Mouse (Mus musculus) layer of hippocampus, adult 8-10 months (tissue): ENCODE results near the gene Cilp2. TPM values are rescaled to one million over a fixed set of nuclear protein-coding genes. Genes with fewer than 3 reads are reported as not detected.

Source experiments
- DNase-seq, 2 experiments: peaks; one replicate each; pipeline ENCODE4 v3.0.0; 2022; ENCODE audit warnings: low spot score in 2 of 2
- total RNA-seq, 4 experiments: library from RNA; stranded (reverse); gene quantifications; 2 replicates each; pipeline ENCODE4 v1.2.4; 2022

The Cilp2 gene
- total RNA-seq, 4 experiments from 2014 or later, result 0.57 to 0.62 (median 0.59) TPM

DNA sequence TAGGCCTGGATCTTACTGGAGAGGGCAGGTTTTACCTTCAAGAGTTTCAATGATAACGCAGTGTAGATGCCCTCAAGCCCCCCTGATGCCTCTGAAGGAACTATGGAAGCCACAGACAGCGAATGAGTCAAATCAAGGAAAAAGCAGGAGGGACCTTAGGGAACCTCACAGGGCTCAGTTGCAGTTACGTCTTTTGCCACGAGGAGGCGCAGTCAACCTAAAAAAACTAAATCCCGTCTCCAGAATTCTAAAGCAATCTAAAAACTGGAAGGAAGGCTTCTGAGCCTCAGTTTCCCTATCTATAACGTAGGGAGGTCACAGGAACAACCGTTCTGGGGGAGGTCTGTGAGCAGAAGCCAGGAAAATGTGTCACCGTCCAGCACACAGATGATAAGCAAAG lies 13.3 kb downstream of the Cilp2 start:
- peak in 1 of 2 experiments; percentile 78 for DNase-seq

DNA sequence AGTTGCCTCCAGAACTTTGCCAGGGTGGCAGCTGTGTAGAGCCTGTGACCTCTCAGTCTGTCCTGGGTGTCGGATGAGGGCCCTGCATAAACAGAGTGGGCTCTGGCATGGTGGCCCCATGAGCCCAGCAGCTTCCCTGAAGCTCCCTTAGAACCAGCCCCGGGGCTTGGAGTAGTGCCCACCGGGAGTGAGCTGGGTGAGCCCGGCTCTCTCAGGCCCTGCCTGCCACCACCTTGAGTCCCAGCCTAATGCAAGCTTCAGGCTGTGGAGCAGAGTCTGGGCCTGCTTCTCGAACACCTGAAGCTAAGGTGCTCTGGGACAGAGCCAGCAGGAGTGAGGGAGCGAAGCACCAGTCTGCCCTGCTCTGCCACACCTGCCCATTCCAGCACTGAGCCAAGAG lies 16.6 kb downstream of the Cilp2 start:
- no peak for DNase-seq

DNA sequence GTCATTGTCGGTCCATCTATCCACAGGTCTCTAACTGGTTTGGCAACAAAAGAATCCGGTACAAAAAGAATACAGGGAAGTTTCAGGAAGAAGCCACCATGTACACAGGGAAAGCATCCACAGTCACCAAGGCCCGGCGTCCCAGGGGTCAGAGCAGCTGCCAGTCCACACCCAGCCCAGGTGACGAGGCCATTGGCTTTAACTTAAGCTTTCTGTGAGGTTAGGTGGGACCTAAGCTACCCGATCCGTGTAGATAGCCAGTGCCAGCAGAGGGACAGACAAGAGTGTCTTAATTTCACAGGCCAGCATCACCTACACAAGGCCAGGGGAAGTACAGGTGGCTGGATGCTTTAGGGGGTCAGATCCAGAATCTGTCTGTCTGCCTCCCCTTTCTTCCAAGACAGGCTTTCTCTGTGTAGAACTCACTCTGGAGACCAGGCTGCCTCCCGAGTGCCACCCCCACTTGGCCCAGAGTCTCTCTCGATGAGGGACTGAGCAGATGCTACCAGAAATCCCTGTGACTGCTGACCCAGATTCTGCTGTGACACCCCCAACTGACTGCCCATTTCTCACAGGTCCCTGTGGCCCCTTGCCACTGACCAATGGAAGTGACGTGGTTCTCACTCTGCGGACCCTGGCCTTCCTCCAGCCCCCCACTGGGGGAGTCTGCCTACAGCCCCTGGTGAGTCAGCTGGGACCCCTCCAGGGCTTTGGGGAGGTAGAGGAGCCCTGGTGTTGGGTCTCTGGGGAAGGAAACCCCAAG lies 17.3 kb downstream of the Cilp2 start:
- no peak for DNase-seq

DNA sequence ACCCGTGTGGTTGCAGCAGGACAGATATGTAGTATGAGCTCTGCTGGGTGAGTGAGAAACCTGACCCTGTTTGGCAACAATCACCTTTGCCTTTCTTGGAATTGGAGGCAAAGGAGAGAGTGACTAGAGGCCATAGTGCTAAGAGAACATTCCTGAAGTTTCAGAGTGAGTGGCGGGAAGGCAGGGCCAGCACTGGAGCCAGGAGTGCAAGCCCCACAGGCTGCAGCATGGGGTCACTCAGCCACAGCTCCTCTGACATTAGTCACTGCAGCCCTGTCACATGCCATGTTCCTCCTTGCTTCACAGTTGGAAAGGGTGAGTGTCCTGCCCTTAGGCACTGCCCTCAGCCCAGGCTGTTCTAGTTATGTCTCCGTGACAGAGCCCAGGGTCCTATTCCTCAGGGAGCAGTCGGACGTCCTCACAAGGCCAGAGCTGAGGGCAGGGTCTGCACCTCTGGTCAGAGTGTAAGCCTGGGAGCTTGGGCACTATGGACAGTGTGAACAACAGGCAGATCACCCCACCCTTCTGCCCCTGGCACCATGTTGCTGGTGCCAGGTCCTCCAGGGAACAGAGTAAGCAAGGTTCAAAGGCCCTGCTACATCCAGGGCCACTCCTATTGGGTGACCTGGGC lies 19.7 kb downstream of the Cilp2 start:
- DNase-seq, result no peak

DNA sequence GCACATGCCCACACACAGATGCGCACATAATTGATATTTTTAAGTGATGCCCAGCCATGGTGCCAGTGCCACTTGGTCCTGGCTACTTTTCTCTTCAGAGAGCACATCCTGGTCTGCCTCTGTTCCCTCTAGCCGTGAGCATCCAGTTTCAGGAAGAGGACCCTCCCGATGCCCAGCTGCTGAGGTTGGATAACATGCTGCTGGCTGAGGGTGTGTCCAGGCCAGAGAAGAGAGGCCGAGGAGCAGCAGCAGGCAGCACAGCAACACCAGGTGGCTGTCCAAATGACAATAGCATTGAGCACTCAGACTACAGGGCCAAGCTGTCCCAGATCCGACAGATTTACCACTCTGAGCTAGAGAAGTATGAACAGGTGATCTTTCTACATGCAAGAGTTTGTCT lies 23.3 kb downstream of the Cilp2 start:
- DNase-seq, result no peak

DNA sequence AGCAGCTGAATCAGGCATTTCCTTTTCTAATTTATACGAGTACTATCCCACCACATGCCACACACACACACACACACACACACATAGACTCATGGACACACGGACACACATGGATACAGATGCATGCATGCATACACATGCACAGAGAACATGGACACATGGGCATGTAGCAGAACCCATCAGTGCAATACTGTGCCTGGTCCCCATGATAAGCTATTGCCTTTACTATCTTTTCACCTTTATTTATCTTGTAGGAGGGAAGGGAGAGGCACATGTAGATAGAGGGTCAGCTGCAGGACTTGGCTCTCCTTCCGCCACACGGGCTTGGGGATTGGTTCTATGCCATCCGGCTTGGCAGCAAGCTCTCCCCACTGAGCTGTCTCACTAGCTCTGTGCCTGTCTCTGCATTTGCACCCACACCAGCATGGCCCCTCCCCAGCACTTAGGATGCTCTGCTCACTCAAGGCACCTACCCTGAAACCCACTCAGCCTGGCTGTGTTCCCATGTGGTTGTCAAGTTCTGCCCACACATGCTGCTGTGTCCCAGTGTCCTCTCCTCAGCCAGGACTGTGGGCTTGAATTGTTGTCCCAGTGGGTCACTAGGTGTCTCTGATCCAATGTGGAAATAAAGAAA lies 24.0 kb downstream of the Cilp2 start:
- DNase-seq, result no peak

DNA sequence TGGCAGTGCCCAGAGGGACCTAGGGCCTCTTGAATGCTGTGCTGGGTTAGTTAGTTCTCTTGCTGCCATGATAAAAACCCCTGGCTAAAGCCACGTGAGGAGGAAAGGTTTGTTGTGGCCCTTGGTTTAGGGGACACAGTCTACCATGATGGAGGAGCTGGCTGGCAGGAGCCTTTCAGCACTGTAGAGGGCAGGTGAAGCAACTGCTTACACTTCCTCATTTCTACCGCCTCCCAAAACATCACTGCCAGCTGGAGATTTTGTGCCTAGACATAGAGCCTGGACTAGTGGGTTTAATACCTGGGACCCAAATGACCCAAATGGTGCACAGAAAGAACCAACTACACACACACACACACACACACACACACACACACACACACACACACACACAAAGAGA lies 26.2 kb downstream of the Cilp2 start:
- DNase-seq, result no peak

DNA sequence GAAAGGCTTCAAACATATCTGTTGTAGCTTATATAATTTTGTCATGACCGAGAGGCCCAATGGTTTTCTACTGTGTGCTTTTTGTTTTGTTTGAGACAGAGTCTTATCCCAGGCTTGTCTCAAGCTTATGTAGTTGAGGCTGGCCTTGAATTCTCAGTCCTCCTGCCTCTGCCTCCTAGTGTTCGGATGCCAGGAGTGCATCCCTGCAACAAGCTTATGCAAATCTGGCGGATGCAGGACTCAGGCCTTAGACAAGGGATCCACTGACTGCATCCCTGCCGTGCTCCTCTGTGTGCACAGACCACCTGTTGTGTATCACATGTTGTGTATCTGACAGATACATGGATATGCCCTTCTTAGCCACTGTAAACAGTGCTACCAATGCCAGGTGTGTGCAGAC lies 26.7 kb downstream of the Cilp2 start:
- no peak for DNase-seq

DNA sequence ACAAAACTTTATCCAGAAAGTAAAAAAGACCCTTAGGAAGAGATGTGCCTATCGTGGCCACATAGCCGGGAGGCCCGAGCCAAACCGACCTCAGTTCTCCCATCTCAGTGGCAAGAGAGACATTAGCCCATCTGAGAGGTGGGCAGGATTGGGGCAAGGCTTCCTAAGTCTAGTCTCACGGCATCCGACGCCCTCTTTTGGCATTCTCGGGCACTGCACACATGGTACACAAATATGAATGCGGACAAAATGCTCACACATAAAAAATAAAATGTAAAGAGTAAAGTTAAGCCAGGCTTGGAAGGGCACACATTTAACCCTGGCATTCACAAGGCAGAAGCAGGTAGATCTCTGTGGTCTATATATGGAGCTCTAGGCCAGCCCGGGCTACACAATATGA lies 33.6 kb downstream of the Cilp2 start:
- no peak for DNase-seq

DNA sequence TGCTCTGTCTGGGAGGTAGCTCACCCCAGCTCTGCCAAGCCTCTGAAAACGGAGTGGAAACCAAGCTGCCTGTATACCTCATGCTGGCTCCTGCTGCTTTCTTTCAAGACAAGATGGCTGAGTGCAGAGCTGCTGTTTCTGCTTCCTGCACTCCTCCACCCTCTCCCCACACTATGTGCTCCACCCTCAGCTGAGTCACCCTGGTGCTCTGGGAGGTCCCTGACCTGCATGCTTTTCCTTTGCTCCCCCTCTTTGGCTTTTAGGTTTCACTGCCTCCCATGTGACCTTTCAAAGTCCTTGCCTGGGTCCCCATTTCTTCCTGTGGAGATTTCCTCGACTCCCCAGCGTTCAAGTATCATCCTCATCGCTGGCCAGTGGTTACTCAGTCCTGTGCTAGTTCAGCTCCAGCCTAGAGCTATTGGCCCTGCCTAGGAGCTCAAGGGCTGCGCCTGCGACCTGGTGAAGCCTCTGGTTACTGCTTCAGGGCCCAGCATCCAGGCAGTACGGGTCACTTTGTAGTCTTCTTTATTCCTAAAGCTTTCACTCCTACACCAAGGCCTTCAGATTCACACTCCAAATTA lies 36.5 kb downstream of the Cilp2 start:
- no peak for DNase-seq

DNA sequence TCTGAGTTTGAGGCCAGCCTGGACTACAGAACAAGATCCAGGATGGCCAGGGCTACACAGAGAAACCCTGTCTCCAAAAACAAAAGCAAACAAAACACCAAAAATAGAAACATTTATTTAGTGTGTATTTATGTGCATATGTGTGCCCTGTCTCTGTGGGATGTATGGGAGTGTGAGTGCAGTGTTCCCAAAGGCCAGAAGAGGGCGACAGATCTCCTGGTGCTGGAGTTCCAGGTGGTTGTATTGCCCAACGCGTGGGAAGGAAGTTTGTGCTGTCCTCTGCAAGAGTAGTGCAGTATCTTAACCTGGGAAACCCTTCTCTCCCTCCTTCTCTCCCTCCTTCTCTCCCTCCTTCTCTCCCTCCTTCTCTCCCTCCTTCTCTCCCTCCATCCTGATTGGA lies 37.6 kb downstream of the Cilp2 start:
- no peak for DNase-seq

DNA sequence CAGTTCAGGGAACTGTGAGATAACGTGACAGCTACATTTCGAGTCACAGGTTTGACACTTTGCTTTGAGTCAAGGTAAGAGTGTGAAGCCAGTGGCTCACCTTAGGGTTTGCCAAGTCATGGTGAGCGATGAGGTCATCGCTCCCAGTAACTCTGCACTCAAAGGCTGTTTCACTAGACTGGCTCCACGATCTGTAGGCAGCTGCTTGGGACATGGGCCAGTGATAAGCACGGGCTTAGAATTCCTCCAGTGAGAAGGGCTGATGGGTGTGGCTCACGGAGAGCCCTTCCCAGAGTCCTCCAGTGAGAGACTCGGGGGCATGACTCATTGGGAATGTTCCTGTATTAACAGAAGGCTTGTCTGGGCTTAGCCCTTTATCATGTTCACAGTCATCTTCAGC lies 38.5 kb downstream of the Cilp2 start:
- no peak for DNase-seq

DNA sequence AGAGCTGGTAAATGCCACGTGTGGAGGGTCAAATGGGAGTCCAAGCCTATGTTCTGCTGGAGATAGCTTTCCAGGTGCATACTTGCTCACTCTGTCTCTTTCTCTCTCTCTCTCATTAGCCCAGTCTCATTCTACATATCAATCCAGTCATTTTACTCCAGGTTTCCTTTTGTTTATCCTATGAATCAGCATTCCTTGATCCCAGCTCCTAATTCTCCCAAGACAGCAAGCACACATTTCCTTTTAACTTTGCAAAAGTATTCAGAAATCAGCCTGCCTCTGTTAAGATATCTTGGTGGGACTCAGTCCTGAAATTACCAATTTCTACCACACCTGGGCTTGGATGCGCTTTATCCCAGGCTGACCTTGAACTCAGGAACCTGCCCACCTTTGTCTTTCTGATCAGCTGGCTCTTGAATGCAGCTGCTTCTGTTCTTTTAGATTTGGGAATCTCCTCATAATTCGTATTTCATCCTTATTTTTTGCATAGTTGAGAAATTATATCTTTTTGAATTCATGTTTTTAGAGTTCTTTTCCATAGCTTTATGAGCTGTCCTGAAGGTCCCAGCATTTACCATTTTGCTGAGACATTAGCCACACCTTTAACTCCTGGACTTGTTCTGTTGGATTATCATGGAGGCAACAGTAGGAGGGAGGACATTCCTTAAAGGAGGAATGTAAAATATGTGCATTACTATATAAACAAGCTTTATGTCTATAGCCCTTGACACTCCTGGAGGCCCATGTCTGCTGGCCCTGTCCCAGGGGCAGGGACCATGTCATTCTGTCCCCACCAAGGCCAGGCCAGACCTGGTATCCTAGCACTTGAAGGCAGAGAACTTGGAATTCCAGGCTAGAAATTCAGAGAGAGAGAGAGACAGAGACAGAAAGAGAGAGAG lies 40.1 kb downstream of the Cilp2 start:
- DNase-seq, result no peak

DNA sequence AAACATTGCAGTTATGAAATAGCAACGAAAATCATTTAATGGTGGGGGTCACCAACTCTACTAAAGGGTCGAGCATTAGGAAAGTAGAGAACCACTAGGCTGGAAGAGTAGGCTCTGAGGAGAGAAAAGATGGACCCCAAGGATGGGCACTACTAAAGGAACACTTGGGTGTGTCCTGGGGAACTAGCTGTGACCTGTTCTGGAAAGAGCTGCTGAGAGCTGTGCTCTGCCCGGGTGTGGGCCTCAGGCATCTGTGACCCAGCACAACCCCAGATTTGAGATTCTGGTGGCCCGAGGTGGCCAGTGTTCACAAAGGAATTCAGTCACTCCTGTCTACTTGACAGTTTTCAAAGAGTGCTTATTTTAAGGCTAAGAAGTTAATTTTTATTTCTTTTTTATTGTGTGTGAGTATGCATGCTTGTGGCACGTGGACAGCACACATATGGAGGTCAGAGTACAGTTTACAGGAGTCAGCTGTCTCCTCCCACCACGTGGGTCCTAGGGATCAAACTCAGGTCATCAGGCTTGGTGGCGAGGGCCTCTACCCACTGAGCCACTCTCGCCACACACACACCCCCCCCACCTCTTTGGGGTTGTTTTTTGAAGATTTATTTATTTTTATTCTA lies 50.3 kb downstream of the Cilp2 start:
- DNase-seq, result no peak

DNA sequence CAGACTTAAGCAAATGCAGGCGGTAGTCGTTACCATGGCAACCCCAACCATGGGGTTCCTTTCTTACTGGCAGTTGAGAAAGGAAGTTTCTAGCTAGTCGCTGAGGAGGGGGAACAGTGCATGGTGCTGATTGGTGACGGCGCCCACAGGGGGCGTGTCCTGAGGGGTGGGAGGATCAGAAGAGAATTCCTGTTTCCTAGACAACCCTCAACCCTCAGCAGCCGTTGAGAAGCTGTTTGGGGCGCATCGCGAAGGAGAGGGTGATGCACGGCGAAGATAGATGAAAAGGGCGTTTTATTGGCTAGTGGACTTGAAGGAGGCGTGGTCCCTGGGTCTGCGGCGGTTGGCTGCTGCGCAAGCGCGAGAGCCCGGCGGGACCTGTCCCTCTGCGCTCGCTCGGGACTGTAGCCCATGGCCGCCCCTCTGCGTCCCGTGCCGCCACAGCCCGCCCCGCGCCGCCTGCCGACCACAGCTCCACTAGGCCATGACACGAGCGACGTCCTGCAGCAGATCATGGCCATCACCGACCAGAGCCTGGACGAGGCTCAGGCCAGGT lies 55.1 kb downstream of the Cilp2 start, which contains the start of gene Pbx4:
Gene Pbx4, plus strand, starts transcription at position 194 of the 556 bp plus-strand sequence.
- peak; percentile 92 to 97 for DNase-seq

Other genes with a start within 250 kb of the Cilp2 start
- gene Zfp964, start 233.2 kb downstream of the Cilp2 start, total RNA-seq, result 1 to 10 TPM; 4.4 to 6.8 (median 5.4) TPM
- gene Zfp869, start 177.0 kb downstream of the Cilp2 start, total RNA-seq, result 10 to 100 TPM; 20.8 to 23.9 (median 23.1) TPM
- gene Zfp963, start 137.7 kb downstream of the Cilp2 start, total RNA-seq, result 1 to 10 TPM; 2.9 to 5.2 (median 3.6) TPM
- gene Gm20422, start 112.8 kb downstream of the Cilp2 start, total RNA-seq, result 1 to 10 TPM; 1.7 to 2.9 (median 2.1) TPM
- gene Atp13a1, start 96.5 kb downstream of the Cilp2 start, total RNA-seq, result 10 to 100 TPM; 37.5 to 40.3 (median 38.9) TPM
- 10 to 100 TPM; 26.2 to 36.6 (median 31.0) TPM for gene Zfp866, start 96.5 kb downstream of the Cilp2 start, total RNA-seq
- 10 to 100 TPM; 15.1 to 28.6 (median 18.1) TPM for gene Gmip, start 79.0 kb downstream of the Cilp2 start, total RNA-seq
- under 1 TPM; 0.49 to 0.69 (median 0.66) TPM for gene Lpar2, start 65.3 kb downstream of the Cilp2 start, total RNA-seq
- gene Pbx4, start 55.2 kb downstream of the Cilp2 start, total RNA-seq, result 10 to 100 TPM; 15.7 to 22.4 (median 20.7) TPM
- gene Tssk6, start 14.5 kb upstream of the Cilp2 start, total RNA-seq, result under 1 TPM in 2 of 4 experiments, not detected in 2; 0.41 to 0.47 TPM
- gene Ndufa13, start 14.9 kb upstream of the Cilp2 start, total RNA-seq, result 100 to 1,000 TPM in 3 of 4 experiments, 10 to 100 TPM in 1; 95.2 to 148 (median 127) TPM
- 10 to 100 TPM; 19.1 to 43.7 (median 32.3) TPM for gene Yjefn3, start 15.0 kb upstream of the Cilp2 start, total RNA-seq
- 10 to 100 TPM; 27.9 to 37.6 (median 33.3) TPM for gene Gatad2a, start 108.7 kb upstream of the Cilp2 start, total RNA-seq
- 10 to 100 TPM; 62.7 to 76.5 (median 72.8) TPM for gene Mau2, start 155.0 kb upstream of the Cilp2 start, total RNA-seq
- 10 to 100 TPM; 55.2 to 60.3 (median 57.2) TPM for gene Sugp1, start 155.1 kb upstream of the Cilp2 start, total RNA-seq
- gene Tm6sf2, start 185.2 kb upstream of the Cilp2 start, total RNA-seq, result 10 to 100 TPM in 1 of 4 experiments, 1 to 10 TPM in 3; 2.6 to 11.3 (median 4.6) TPM
- gene Hapln4, start 195.8 kb upstream of the Cilp2 start, total RNA-seq, result 100 to 1,000 TPM in 2 of 4 experiments, 10 to 100 TPM in 2; 96.7 to 109 (median 100) TPM
- 100 to 1,000 TPM; 121 to 134 (median 129) TPM for gene Ncan, start 233.2 kb upstream of the Cilp2 start, total RNA-seq
- gene Nr2c2ap, start 243.6 kb upstream of the Cilp2 start, total RNA-seq, result 10 to 100 TPM; 28.3 to 38.4 (median 31.2) TPM